Mouse (Mus musculus) lung, adult 2 months (tissue): ENCODE results near the gene 1700069L16Rik. TPM values are rescaled to one million over a fixed set of nuclear protein-coding genes. Genes with fewer than 3 reads are reported as not detected.

Experiments used
- DNase-seq: peaks from one replicate; pipeline ENCODE4 v3.0.0; 2022
- H3K4me1 ChIP-seq: fragments of 200-500 bp; 2 replicates; pipeline ENCODE4 v1.6.1; 2011; ENCODE audit warnings: low read length; ENCODE audit not compliant: control insufficient read depth, insufficient read depth
- H3K4me3 ChIP-seq: fragments of 200-500 bp; replicated peaks from 2 replicates; pipeline ENCODE3; 2011; ENCODE audit warnings: low read depth, mild to moderate bottlenecking, control low read depth, low read length; ENCODE audit errors: extremely low read depth
- CTCF ChIP-seq: fragments of 200-500 bp; IDR thresholded peaks from 2 replicates; pipeline ENCODE4 v1.5.1; 2011; ENCODE audit warnings: mild to moderate bottlenecking, low read length, control low read depth; ENCODE audit not compliant: insufficient read depth
- POLR2A ChIP-seq: fragments of 200-500 bp; IDR thresholded peaks from 2 replicates; pipeline ENCODE4 v1.6.1; 2011; ENCODE audit warnings: low read depth, mild to moderate bottlenecking, control low read depth, low read length, borderline replicate concordance; ENCODE audit errors: extremely low read depth
- WGBS: fragments of 180-500 bp; shearing (Covaris S2); methylation state at CpG from one replicate; pipeline ENCODE4 v1.1.7; 2018; 5-methylcytosine and 5-hydroxymethylcytosine counted together
- polyA plus RNA-seq: library from polyadenylated mRNA; depleted of rRNA; stranded (reverse); fragments of >200 nt; gene quantifications from 2 replicates; pipeline ENCODE4 v1.2.3, GENCODE M21; 2012

The 1700069L16Rik gene
- polyA plus RNA-seq, 1 experiment, result not detected

DNA sequence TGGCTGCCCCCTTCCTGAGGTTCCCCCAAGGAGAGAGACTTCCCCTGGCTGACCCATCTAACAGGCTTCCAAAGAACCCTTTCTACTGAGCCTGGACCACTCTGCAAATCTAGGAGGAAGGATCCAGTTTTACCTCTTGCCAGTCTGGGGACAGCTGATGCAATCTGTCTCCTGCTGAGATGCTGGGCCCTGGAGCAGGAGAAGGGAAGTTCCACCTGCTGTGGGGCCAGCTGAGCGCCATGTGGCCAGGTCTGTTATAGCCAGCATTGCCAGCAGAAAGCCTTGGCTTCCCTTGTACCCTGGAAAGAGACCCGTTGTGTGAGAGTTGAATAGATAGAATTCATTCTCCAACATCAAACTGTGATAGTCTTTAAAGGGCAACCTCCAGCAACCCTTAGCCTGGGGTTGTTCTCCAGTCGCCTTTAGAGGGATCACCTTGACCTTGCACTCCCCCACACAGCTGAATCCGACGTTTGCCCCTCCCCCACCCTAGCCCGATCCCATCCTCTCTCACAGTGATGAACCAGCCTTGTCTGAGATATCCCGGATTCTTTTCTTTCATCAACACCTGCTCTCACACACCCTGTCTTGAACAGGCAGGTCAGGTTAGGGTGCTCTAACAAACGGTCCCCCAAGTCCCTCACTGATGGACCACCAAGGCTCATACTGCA lies 870 bp downstream of the 1700069L16Rik start:
- DNase-seq, result no peak
- TF ChIP-seq POLR2A (no peak), CTCF (no peak)
- H3K4me1 ChIP-seq, result no peaks in the 10 kb centered on the region
- H3K4me3 ChIP-seq, result no peak overlapping the region
- WGBS, result 36% methylated on average over 8 of the region's 8 CpGs

DNA sequence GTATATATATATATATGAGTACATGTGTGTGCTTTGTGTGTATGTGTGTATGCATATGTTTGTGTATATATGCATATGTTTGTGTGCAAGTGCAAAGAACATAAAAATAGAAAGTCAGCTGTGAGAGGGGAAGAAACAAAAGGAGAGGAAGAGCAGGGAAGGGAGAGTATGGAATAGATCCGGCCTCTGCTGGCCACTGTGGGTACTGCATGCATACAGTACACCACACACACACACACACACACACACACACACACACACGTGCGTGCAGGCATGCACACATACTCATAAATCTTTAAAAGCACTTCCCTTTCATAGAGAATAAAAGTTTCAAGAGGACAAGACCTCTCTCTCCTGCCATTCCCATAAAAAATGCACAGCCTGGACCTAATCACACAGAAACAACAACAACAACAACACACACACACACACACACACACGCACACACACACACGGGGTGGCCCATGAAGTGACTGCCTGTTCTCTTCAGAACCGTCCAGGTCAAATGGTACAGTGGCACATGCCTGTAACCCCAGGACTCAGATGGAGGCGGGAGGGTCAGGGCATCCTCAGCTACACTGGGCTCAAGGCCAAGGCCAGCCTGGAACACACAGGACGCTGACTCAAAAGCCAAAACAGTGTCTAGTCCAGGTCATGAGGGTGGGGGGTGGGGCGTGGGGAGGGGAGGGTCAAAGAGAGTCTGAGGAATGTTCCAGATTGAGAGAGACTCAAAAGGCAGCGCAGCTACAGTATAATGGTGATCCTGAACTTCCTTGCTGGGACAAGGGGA lies 2.2 kb downstream of the 1700069L16Rik start:
- WGBS, result 77% methylated on average over 10 of the region's 10 CpGs
- H3K4me1 ChIP-seq, result no peaks in the 10 kb centered on the region
- TF ChIP-seq POLR2A (no peak), CTCF (no peak)
- DNase-seq, result no peak
- H3K4me3 ChIP-seq, result no peak overlapping the region

DNA sequence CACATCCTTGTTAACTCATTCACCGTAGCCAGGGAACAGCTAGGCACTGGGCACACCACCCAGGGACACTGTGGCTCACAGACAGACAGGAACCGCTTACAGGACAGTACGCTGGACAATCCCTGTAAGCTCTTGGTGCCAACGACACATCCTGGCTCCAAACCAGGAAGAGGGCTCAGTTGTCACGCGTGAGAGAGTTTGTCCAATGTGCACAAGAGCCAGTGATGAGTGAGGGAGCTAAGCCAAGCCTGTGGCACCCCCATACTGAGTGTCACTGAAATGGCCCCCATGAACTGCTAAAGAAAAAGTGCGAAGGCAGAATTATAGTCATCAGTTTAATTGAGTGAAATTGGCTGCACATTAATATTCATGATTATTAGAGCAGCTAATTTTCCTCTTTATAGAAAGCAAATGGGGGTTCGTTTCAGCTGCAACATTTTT lies 5.3 kb downstream of the 1700069L16Rik start:
- WGBS, result 71% methylated on average over 8 of the region's 8 CpGs
- Histone ChIP-seq H3K4me1 (no peaks in the 10 kb centered on the region), H3K4me3 (no peak overlapping the region)
- no peak for DNase-seq
- TF ChIP-seq POLR2A (no peak), CTCF (no peak)

DNA sequence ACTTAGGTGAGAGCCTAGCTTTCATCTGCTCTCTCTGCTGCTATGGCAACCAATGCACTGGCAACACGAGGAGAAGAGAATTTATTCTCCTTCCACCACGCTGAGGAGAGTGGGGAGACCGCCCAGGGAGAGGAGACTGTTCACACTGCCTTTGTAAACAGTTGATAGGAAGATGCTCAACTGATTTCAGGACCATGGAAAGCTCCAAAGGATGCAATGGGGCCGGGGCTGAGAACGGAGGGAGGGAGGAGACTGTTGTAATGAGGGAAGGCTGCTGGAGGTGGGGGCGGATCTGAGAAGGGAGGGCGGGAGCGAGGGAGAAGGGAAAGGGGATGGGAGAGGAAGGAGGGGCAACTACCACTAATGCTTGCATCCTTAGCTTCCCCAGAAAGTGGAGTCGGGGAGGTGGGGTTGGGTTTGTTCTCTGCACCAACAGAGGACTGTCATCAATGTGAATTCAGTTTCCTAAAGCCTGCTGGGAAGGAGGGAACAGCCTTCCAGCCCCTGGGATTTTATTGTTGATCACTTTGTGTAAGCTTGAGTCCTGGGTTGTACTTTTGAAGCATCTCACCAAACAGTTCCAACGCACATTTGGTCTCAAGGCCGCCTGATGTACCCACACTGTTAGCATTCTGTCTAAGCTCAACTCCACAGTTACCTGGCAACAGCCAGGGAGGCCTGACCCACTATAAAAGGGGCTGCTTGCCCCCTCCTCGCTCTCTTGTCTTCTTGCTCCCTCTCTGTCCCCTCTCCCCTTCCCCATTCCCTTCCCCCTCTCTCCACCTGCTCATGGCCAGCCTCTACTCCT lies 7.8 kb downstream of the 1700069L16Rik start:
- WGBS, result 8% methylated on average over 12 of the region's 12 CpGs
- DNase-seq, result no peak
- TF ChIP-seq CTCF (no peak), POLR2A (no peak)
- Histone ChIP-seq H3K4me3 (no peak overlapping the region), H3K4me1 (no peaks in the 10 kb centered on the region)

DNA sequence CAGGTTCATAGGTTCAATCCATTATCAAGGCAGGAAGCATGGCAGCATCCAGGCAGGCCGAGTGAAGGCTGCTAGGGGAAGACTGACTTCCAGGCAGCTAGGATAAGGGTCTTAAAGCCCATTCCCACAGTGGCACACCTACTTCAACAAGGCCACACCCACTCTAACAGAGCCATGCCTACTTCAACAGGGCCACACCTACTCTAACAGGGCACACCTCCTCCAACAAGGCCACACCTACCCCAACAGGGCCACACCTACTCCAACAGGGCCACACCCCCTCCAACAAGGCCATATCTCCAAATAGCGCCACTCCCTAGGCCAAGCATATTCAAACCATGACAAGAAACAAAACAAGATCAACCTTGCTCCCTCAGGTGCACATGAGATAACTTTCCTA lies 11.7 kb downstream of the 1700069L16Rik start:
- no peak for TF ChIP-seq CTCF
- TF ChIP-seq POLR2A, result no peak
- no peak overlapping the region for H3K4me3 ChIP-seq
- 68% methylated on average over 2 of the region's 2 CpGs for WGBS
- no peak for DNase-seq
- H3K4me1 ChIP-seq, result no peaks in the 10 kb centered on the region

DNA sequence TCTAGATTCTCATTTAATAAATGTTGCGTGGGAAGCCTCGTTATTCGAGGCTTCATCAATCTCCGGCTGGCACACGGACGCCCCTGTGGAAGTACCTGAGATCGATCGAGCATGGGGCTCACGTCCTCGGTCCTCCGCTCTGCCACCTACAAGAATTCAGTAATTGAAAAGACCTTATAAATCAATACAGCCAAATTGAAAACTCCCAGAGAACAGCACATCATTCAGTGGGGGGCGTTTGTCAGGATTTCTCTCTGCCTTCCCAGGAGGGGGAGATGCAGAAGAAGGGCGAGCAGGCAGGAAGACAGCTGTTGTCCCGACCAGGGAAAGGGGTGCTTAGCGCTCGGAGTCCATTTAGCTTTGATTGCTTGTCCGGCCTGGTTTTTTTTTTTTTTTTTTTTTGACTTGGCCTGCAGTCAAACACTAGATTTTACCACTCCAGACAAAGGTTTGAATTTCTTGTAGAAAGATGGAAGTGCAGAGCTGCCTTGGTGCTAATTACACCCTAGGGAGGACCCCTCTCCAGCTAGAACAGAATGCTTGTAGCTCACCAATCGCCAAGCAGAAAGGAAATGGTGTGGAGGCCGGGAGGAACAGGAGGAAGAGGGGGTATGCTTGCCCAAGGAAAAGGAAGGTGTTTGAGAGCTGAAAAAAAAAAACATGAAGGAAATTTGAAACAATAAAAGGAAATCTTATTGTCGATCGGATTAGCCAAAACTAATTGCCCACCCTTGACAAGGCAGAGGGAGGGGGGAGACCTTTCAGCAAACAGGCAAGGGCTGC lies 20.6 kb downstream of the 1700069L16Rik start:
- TF ChIP-seq CTCF, result no peak
- TF ChIP-seq POLR2A, result no peak
- H3K4me1 ChIP-seq, result no peaks in the 10 kb centered on the region
- WGBS, result 46% methylated on average over 21 of the region's 21 CpGs
- no peak for DNase-seq
- no peak overlapping the region for H3K4me3 ChIP-seq

DNA sequence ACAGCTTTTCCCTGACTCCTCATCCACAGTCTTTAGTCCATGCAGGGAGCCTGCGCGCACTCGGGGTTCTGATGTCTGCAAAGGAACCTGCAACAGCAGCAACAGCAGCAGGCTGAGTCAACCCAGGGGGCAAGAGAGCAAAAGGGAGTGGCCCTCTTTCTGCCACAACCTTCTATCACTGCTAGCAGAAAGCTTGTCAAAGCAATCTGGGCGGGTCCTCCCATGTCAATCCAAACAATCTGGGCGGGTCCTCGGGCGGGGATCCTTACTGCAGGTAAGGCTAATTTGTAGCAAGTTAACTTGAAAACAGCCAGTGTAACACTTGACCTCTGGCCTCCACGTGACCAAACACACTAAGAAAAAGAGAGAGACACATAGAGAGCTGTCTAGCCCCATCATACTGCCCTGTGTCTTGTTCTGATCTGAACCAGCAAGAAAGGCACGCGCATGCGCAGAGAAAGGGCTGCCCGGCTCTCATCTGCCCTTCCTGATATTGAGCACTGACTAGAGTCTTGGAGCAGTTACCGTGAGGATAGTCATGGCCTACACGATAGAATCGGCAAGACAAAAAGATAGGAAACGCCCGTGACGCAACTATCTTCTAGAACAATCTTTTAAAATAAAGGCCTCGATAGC lies 24.1 kb downstream of the 1700069L16Rik start:
- no peak for TF ChIP-seq POLR2A
- TF ChIP-seq CTCF, result no peak
- H3K4me1 ChIP-seq, result no peaks in the 10 kb centered on the region
- no peak overlapping the region for H3K4me3 ChIP-seq
- whole genome bisulfite sequencing, result 81% methylated on average over 19 of the region's 19 CpGs
- no peak for DNase-seq

DNA sequence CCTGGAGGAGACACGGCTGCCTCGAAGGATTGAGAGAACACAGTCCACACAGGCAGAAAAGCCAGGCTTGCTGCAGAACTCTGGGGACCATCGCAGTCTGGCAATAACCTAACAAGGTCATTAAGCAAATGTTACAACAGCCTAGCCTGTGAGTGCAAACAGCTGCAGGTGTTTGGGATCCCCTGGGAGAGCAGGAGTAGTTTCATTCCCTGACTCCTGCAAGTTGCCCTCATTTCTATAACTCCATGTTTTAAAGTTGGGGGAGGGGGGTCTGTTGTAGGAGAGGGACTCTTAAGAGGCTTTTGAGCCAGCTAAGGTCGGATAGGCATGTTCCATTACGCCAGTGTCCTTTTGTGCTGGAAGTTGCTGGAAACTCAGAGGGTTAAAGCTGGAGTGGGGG lies 30.2 kb downstream of the 1700069L16Rik start:
- DNase-seq, result no peak
- TF ChIP-seq POLR2A (no peak), CTCF (no peak)
- Histone ChIP-seq H3K4me3 (no peak overlapping the region), H3K4me1 (no peaks in the 10 kb centered on the region)
- WGBS, result 48% methylated on average over 5 of the region's 5 CpGs
